Mouse (Mus musculus): ENCODE measurements around the gene Ripor3.
"Not testable (repeated sequence)": the region's sequence is repeated elsewhere in the genome, so short reads cannot be mapped to it uniquely, and the experiment has no call there.

The Ripor3 gene

GRCm38 (mm10) chr2:168009936-168010668 lies at the start of gene Ripor3:
TSS of gene Ripor3 (minus strand) at chr2:168010618.
- DNase-seq (ENCODE audit: low spot score in 2 of 2): peak; percentile 71 to 76

GRCm38 (mm10) chr2:168059200-168059790 lies 48.9 kb upstream of the Ripor3 start:
- DNase-seq (ENCODE audit: low spot score in 2 of 2): no peak

GRCm38 (mm10) chr2:168058488-168059199 lies 48.2 kb upstream of the Ripor3 start:
- no peak for DNase-seq (ENCODE audit: low spot score in 2 of 2)

- not testable (repeated sequence) for DNase-seq (ENCODE audit: low spot score in 2 of 2)
Measured at GRCm38 (mm10) chr2:168057876-168058275, 47.5 kb upstream of the Ripor3 start.

- no peak for DNase-seq (ENCODE audit: low spot score in 2 of 2)
Measured at GRCm38 (mm10) chr2:168056666-168056933, 46.2 kb upstream of the Ripor3 start.

- no peak for DNase-seq (ENCODE audit: low spot score in 2 of 2)
Measured at GRCm38 (mm10) chr2:168055910-168056665, 45.7 kb upstream of the Ripor3 start.

- no peak for DNase-seq (ENCODE audit: low spot score in 2 of 2)
Measured at GRCm38 (mm10) chr2:168054142-168054541, 43.7 kb upstream of the Ripor3 start.

GRCm38 (mm10) chr2:168052689-168053088 lies 42.3 kb upstream of the Ripor3 start:
- peak in 1 of 2 experiments; percentile 15 for DNase-seq (ENCODE audit: low spot score in 2 of 2)

- no peak for DNase-seq (ENCODE audit: low spot score in 2 of 2)
Measured at GRCm38 (mm10) chr2:168052156-168052555, 41.7 kb upstream of the Ripor3 start.

- peak in 1 of 2 experiments; percentile 5 for DNase-seq (ENCODE audit: low spot score in 2 of 2)
Measured at GRCm38 (mm10) chr2:168050000-168050942, 39.9 kb upstream of the Ripor3 start.

- DNase-seq (ENCODE audit: low spot score in 2 of 2): no peak
Measured at GRCm38 (mm10) chr2:168049002-168049635, 38.7 kb upstream of the Ripor3 start.

- no peak for DNase-seq (ENCODE audit: low spot score in 2 of 2)
Measured at GRCm38 (mm10) chr2:168046467-168046866, 36.0 kb upstream of the Ripor3 start.

GRCm38 (mm10) chr2:168045771-168046170 lies 35.4 kb upstream of the Ripor3 start:
- DNase-seq (ENCODE audit: low spot score in 2 of 2): no peak

- DNase-seq (ENCODE audit: low spot score in 2 of 2): no peak
Measured at GRCm38 (mm10) chr2:168045357-168045756, 34.9 kb upstream of the Ripor3 start.

- DNase-seq (ENCODE audit: low spot score in 2 of 2): no peak
Measured at GRCm38 (mm10) chr2:168044681-168045287, 34.4 kb upstream of the Ripor3 start.

- no peak for DNase-seq (ENCODE audit: low spot score in 2 of 2)
Measured at GRCm38 (mm10) chr2:168042019-168042418, 31.6 kb upstream of the Ripor3 start.

GRCm38 (mm10) chr2:168040751-168041150 lies 30.3 kb upstream of the Ripor3 start:
- no peak for DNase-seq (ENCODE audit: low spot score in 2 of 2)

- DNase-seq (ENCODE audit: low spot score in 2 of 2): no peak
Measured at GRCm38 (mm10) chr2:168037063-168037462, 26.6 kb upstream of the Ripor3 start.

GRCm38 (mm10) chr2:168035907-168036306 lies 25.5 kb upstream of the Ripor3 start:
- DNase-seq (ENCODE audit: low spot score in 2 of 2): no peak

- no peak for DNase-seq (ENCODE audit: low spot score in 2 of 2)
Measured at GRCm38 (mm10) chr2:168033905-168034304, 23.5 kb upstream of the Ripor3 start.
